Mouse (Mus musculus): ENCODE measurements at regions not wholly inside any gene's neighbourhood (a gene's known extent, or its start where the extent isn't known, plus 50 kb on each side); places are given as distances from the start of the nearest gene placed in this dataset.

DNA sequence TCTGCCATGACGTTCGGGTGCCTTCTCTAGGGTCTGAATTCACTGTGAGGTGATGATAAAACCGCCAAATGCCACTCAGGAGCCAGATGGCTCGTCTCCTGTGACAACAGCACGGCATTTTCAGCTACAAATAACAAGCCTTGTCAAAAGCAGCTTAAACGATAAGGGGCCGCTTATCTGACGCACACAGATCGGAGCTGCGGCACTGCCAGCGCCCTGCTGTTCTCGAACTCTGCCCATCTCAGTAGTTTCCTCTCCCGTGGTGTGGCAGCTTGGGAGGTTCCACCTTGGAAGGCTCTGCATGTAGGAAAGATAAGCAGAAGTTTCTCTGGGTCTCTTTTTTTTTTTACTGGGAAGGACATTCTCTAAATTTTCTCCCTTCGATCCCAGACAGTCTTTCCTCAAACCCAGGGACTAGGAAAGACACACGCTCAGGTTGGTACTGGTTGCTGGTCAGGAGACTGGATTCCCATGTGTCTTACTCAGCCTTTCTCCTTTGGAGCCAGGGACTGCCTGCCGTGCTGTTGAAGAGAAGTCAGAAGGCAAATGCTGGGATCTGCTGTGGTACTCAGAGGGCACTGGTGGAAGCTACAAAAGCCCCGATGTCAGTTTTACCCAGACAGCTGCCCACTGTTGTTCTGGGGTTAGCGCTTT, 110.1 kb downstream of the Sec23ip start:
- no peaks in the 10 kb centered on the region for H3K36me3 ChIP-seq (ENCODE audit: control insufficient read depth, insufficient read depth, low read length)
- H3K27ac ChIP-seq, result no peak overlapping the region
- no peak for TF ChIP-seq CTCF (IDR thresholded peaks at IDR 0.05)
- TF ChIP-seq EP300 (IDR thresholded peaks at IDR 0.05; ENCODE audit: insufficient read depth, low read depth, low read length), result no peak
- H3K27me3 ChIP-seq (ENCODE audit: control insufficient read depth, insufficient read depth, low read length), result no peaks in the 10 kb centered on the region
- no peaks in the 10 kb centered on the region for H3K4me1 ChIP-seq (ENCODE audit: control insufficient read depth, insufficient read depth, low read length)
- no peak for DNase-seq
- WGBS, result 16% methylated on average over 18 of the region's 18 CpGs
- H3K4me3 ChIP-seq, result no peak overlapping the region
- no peaks in the 10 kb centered on the region for H3K79me2 ChIP-seq (replicated peaks; ENCODE audit: control insufficient read depth, insufficient read depth, low read length)
- H3K9ac ChIP-seq (ENCODE audit: low read depth, low read length), result no peak overlapping the region
- intact Hi-C loops (cut with DNase I), result no loop called here

DNA sequence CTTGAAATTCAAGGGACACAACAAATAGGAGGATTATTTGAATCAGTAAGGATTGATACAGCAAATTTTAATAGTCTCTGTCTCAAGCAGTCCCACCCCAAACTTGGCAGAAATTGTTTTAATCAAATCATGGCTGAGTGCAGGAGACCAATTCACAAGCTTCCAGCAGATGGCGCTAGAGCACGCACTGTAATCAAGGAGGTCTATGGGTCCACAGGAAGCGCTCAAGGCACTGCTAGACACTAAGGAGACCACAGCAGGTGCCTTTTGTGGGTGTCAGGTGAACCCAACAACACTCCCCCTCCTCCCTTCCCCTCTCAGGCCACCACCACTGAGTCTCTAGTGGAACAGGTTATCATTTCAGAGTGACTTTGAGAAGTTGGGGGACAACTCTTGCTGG, 115.4 kb downstream of the Sec23ip start:
- H3K9ac ChIP-seq (ENCODE audit: low read depth, low read length), result no peak overlapping the region
- H3K4me1 ChIP-seq (ENCODE audit: control insufficient read depth, insufficient read depth, low read length), result no peaks in the 10 kb centered on the region
- H3K27ac ChIP-seq, result no peak overlapping the region
- 4% methylated on average over 3 of the region's 3 CpGs for WGBS
- peak; percentile 22 to 49 for DNase-seq
- no peaks in the 10 kb centered on the region for H3K79me2 ChIP-seq (replicated peaks; ENCODE audit: control insufficient read depth, insufficient read depth, low read length)
- intact Hi-C loops (cut with DNase I), result loop anchor here (1.0 kb wide), 1 partner anchor 647 kb away; no protein-coding TSS in a partner anchor
- no peaks in the 10 kb centered on the region for H3K27me3 ChIP-seq (ENCODE audit: control insufficient read depth, insufficient read depth, low read length)
- no peaks in the 10 kb centered on the region for H3K36me3 ChIP-seq (ENCODE audit: control insufficient read depth, insufficient read depth, low read length)
- H3K4me3 ChIP-seq, result no peak overlapping the region
- peak; percentile 82 for TF ChIP-seq CTCF (IDR thresholded peaks at IDR 0.05)
- TF ChIP-seq POLR2A (IDR thresholded peaks at IDR 0.05; ENCODE audit: insufficient read depth, low read depth, low read length), result no peak

DNA sequence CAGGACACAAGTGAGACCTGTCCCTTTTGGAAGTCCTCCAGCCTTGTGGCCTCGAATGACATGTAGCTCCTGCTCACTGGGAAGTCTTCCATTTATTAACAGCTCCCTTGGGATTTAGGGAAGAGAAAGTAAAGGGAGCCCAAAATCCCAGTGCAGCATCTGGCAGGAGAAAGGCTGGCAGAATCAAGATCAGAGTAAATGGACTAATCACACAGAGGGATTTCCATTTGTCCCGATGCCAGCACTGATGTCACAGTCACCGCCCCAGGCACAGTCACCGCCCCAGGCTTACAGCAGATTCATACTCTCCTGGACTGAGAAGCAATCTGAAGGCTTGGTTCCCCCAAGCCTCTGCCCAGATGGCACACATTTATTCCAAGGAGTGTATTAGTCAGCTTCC, 116.0 kb downstream of the Sec23ip start:
- H3K79me2 ChIP-seq (replicated peaks; ENCODE audit: control insufficient read depth, insufficient read depth, low read length), result no peaks in the 10 kb centered on the region
- WGBS, result 53% methylated on average over 4 of the region's 4 CpGs
- intact Hi-C loops (cut with DNase I), result loop anchor here (1.0 kb wide), 1 partner anchor 647 kb away; no protein-coding TSS in a partner anchor

DNA sequence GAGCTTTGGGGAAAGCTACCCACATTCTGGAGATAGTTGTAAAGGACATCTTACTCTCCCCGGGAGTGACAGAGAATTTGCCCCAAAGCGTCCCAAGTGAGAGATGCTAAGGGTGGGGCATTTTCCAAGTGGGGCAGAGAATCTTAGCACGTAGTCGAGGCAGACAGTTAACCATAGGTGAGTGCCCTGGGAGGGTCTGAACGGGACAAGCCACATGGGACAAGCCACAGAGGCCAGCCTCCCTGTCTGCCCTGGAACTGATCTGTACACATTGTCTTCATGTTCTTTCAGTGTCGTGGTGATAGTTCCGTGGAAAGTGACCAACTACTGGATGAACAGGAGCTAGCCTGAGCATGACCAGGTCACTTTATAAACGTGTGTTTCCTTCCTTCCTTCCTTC, 116.6 kb downstream of the Sec23ip start:
- no peak overlapping the region for H3K4me3 ChIP-seq
- no peak for DNase-seq
- 80% methylated on average over 8 of the region's 8 CpGs for WGBS
- TF ChIP-seq CTCF (IDR thresholded peaks at IDR 0.05) (no peak), POLR2A (IDR thresholded peaks at IDR 0.05; ENCODE audit: insufficient read depth, low read depth, low read length) (no peak), EP300 (IDR thresholded peaks at IDR 0.05; ENCODE audit: insufficient read depth, low read depth, low read length) (no peak)
- no peaks in the 10 kb centered on the region for H3K4me1 ChIP-seq (ENCODE audit: control insufficient read depth, insufficient read depth, low read length)
- intact Hi-C loops (cut with DNase I), result no loop called here
- H3K79me2 ChIP-seq (replicated peaks; ENCODE audit: control insufficient read depth, insufficient read depth, low read length), result no peaks in the 10 kb centered on the region
- no peaks in the 10 kb centered on the region for H3K36me3 ChIP-seq (ENCODE audit: control insufficient read depth, insufficient read depth, low read length)
- no peak overlapping the region for H3K9ac ChIP-seq (ENCODE audit: low read depth, low read length)
- no peak overlapping the region for H3K27ac ChIP-seq
- no peaks in the 10 kb centered on the region for H3K27me3 ChIP-seq (ENCODE audit: control insufficient read depth, insufficient read depth, low read length)

More for the DNA sequence above, 116.0 kb downstream of the Sec23ip start:
- Histone ChIP-seq H3K27ac (no peak overlapping the region), H3K9ac (ENCODE audit: low read depth, low read length) (no peak overlapping the region), H3K4me3 (no peak overlapping the region), H3K36me3 (ENCODE audit: control insufficient read depth, insufficient read depth, low read length) (no peaks in the 10 kb centered on the region), H3K4me1 (ENCODE audit: control insufficient read depth, insufficient read depth, low read length) (no peaks in the 10 kb centered on the region), H3K27me3 (ENCODE audit: control insufficient read depth, insufficient read depth, low read length) (no peaks in the 10 kb centered on the region)
- peak in 1 of 2 experiments; percentile 18 for DNase-seq
- TF ChIP-seq POLR2A (IDR thresholded peaks at IDR 0.05; ENCODE audit: insufficient read depth, low read depth, low read length), result no peak
- no peak for TF ChIP-seq CTCF (IDR thresholded peaks at IDR 0.05)
- no peak for TF ChIP-seq EP300 (IDR thresholded peaks at IDR 0.05; ENCODE audit: insufficient read depth, low read depth, low read length)

DNA sequence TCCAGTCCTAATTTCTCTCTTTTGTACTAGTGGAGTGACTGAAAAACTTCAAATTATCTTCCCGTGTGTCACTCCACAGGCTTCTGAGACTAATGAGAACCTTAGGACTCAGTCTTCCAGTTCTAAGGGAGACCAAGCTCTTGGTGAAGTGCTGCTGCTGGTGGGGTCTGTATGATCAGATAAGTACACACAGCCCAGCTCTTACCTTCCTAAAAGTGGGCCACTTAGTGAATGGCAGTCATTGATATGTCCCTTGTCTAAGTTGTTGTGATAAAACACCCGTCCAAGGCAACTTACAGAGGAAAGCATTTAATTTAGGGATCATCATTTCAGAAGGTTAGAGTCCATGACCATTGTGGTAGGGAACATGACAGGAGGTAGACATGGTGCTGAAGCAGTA, 124.1 kb downstream of the Sec23ip start:
- intact Hi-C loops (cut with DNase I), result no loop called here
- no peaks in the 10 kb centered on the region for H3K4me1 ChIP-seq (ENCODE audit: control insufficient read depth, insufficient read depth, low read length)
- no peaks in the 10 kb centered on the region for H3K36me3 ChIP-seq (ENCODE audit: control insufficient read depth, insufficient read depth, low read length)
- H3K4me3 ChIP-seq, result no peak overlapping the region
- no peak overlapping the region for H3K9ac ChIP-seq (ENCODE audit: low read depth, low read length)
- no peak for DNase-seq
- H3K27me3 ChIP-seq (ENCODE audit: control insufficient read depth, insufficient read depth, low read length), result no peaks in the 10 kb centered on the region
- H3K27ac ChIP-seq, result no peak overlapping the region
- no peaks in the 10 kb centered on the region for H3K79me2 ChIP-seq (replicated peaks; ENCODE audit: control insufficient read depth, insufficient read depth, low read length)
- WGBS, result 54% methylated on average over 2 of the region's 2 CpGs
- TF ChIP-seq EP300 (IDR thresholded peaks at IDR 0.05; ENCODE audit: insufficient read depth, low read depth, low read length), result no peak
- no peak for TF ChIP-seq CTCF (IDR thresholded peaks at IDR 0.05)
- TF ChIP-seq POLR2A (IDR thresholded peaks at IDR 0.05; ENCODE audit: insufficient read depth, low read depth, low read length), result no peak

DNA sequence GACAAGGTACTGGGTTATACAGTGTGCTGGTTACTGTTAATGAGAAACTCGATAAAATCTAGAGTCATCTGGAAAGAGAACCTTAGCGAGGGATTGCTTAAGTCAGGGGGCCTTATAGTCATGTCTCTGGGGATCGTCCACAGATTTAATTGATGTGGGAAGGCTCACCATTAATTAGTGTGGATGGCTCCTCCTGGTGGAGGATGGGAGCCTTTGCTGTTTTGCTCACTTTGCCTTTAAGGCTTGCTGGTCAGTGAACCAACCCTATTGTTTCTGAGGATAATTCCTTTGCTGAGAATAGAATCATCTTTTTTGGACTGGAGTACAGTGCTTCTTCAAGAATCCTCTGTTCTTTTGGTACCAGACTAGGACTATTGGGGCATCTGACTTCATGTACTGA, 139.3 kb downstream of the Sec23ip start:
- Histone ChIP-seq H3K4me1 (ENCODE audit: control insufficient read depth, insufficient read depth, low read length) (no peaks in the 10 kb centered on the region), H3K9ac (ENCODE audit: low read depth, low read length) (no peak overlapping the region), H3K4me3 (no peak overlapping the region), H3K27me3 (ENCODE audit: control insufficient read depth, insufficient read depth, low read length) (no peaks in the 10 kb centered on the region), H3K27ac (no peak overlapping the region), H3K79me2 (replicated peaks; ENCODE audit: control insufficient read depth, insufficient read depth, low read length) (no peaks in the 10 kb centered on the region), H3K36me3 (ENCODE audit: control insufficient read depth, insufficient read depth, low read length) (no peaks in the 10 kb centered on the region)
- 61% methylated on average over 3 of the region's 3 CpGs for WGBS
- no peak for DNase-seq
- intact Hi-C loops (cut with DNase I), result no loop called here
- TF ChIP-seq EP300 (IDR thresholded peaks at IDR 0.05; ENCODE audit: insufficient read depth, low read depth, low read length) (no peak), POLR2A (IDR thresholded peaks at IDR 0.05; ENCODE audit: insufficient read depth, low read depth, low read length) (no peak), CTCF (IDR thresholded peaks at IDR 0.05) (no peak)
